Mouse (Mus musculus) C2C12 (cell line): ENCODE measurements around the gene Gm17482.

Experiments used
- CTCF ChIP-seq: IDR thresholded peaks from one replicate; pipeline ENCODE4 v1.5.1; 2011; ENCODE audit not compliant: control insufficient read depth, insufficient read depth, insufficient read length
- USF1 ChIP-seq: IDR thresholded peaks from one replicate; pipeline ENCODE4 v1.6.1; 2011; ENCODE audit warnings: low read depth, mild to moderate bottlenecking, control low read depth, moderate library complexity

- TF ChIP-seq CTCF (no peak), USF1 (no peak)
These were observed 36.0 kb upstream of the Gm17482 start for GRCm38 (mm10) chr6:115191111-115191510.
